Mouse (Mus musculus) bone marrow, adult 2 months (tissue): ENCODE results near the gene Cabcoco1.

ENCODE experiments used
- CTCF ChIP-seq: fragments of 200-500 bp; IDR thresholded peaks from 2 replicates; pipeline ENCODE4 v1.5.1; 2011; ENCODE audit warnings: low read length, control low read depth; ENCODE audit not compliant: control insufficient read depth, insufficient read depth
- POLR2A ChIP-seq: fragments of 200-500 bp; IDR thresholded peaks from 2 replicates; pipeline ENCODE4 v1.6.1; 2011; ENCODE audit warnings: low read depth, mild to moderate bottlenecking, control low read depth, low read length, borderline replicate concordance; ENCODE audit not compliant: control insufficient read depth

GRCm38 (mm10) chr10:68434045-68434639, 107.6 kb downstream of the Cabcoco1 start:
- TF ChIP-seq CTCF (no peak), POLR2A (no peak)
